Mouse (Mus musculus) hindbrain, embryonic 10.5 days (tissue): ENCODE results near the gene Slc46a1. TPM values are rescaled to one million over a fixed set of nuclear protein-coding genes. Genes with fewer than 3 reads are reported as not detected.

Source experiments
- DNase-seq: peaks from one replicate; pipeline ENCODE4 v3.0.0-alpha.2; 2017; ENCODE audit warnings: low spot score
- H3K27ac ChIP-seq: fragments of 300-500 bp; sonication (generic); 2 replicates; pipeline ENCODE4 v1.5.1; 2016; ENCODE audit warnings: mild to moderate bottlenecking, moderate library complexity
- H3K27me3 ChIP-seq: fragments of 300-500 bp; sonication (generic); 2 replicates; pipeline ENCODE4 v1.6.1; 2016; ENCODE audit warnings: mild to moderate bottlenecking; ENCODE audit not compliant: poor library complexity, insufficient read depth, severe bottlenecking
- H3K36me3 ChIP-seq: fragments of 300-500 bp; sonication (generic); 2 replicates; pipeline ENCODE4 v1.6.1; 2016; ENCODE audit warnings: mild to moderate bottlenecking, moderate library complexity
- H3K4me1 ChIP-seq: fragments of 300-500 bp; sonication (generic); replicated peaks from 2 replicates; pipeline ENCODE4 v1.6.1; 2016; ENCODE audit warnings: mild to moderate bottlenecking
- H3K4me3 ChIP-seq: fragments of 300-500 bp; sonication (generic); 2 replicates; pipeline ENCODE4 v1.5.1; 2016; ENCODE audit warnings: mild to moderate bottlenecking, moderate library complexity
- H3K9me3 ChIP-seq: fragments of 300-500 bp; sonication (generic); 2 replicates; pipeline ENCODE4 v1.6.1; 2016; ENCODE audit warnings: mild to moderate bottlenecking, moderate library complexity
- WGBS: fragments of 180-500 bp; shearing (Covaris S2); methylation state at CpG from one replicate; pipeline ENCODE4 v1.1.7; 2016; 5-methylcytosine and 5-hydroxymethylcytosine counted together
- polyA plus RNA-seq: library from polyadenylated mRNA; unstranded; fragments of >200 nt; fragmentation: Nextera tagmentation; extraction: Ambion mirVana; gene quantifications from 2 replicates; pipeline ENCODE4 v1.2.1, GENCODE M21; 2016

Slc46a1 gene
- polyA plus RNA-seq, 1 experiment from 2014 or later, result 20.2 TPM

DNA sequence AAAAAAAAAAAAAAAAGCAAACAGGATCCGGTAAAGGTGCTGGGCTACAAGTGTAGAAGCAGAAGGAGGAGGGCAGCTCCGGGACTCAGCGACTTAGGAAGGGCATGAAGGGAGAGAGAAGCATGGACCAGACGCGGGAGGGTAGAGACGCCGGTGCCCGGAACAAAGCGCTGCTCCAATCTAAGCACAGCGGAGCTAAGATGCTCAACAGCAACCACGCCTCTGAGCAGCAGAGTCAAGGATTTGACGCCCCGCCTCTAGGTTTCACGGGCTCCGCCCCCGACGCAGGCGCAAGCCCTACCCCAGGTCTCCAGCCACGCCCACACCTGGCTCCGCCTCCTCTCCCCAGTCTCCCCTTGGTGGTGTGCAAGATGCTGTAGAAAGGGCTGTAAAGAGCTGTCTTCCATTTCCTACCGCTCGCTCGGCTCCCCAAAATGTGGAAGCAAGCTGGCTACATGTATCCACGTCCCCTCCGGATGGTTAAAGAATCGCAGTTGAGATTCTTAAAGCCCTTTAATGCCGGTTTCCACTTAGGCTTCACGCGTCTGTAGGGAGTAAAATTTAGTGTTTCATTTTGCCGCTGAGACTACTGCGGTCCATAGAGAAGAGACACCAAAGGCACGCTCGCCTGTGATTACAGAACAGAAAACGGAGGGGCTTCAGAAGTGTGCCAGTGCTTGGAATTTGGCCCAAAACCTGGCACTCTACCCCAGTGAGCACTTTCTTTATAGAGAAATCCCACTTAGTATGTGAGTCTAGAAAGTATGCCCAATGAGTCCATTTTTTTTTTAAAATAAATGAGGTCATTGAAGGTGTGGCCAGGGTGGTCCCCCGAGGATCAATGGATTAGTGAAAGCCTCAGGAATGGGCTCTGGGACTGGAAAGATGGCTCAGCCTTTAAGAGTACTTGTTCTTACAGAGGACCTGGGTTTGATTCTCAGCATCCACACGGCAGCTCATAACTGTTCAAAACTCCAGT is 32.3 kb downstream of the Slc46a1 start, which contains the start of gene Sarm1:
Sarm1 (minus strand) TSS at position 211 of the 979 bp plus-strand sequence.
- peaks cover 68% of the 10 kb centered on the region for H3K27me3 ChIP-seq

DNA sequence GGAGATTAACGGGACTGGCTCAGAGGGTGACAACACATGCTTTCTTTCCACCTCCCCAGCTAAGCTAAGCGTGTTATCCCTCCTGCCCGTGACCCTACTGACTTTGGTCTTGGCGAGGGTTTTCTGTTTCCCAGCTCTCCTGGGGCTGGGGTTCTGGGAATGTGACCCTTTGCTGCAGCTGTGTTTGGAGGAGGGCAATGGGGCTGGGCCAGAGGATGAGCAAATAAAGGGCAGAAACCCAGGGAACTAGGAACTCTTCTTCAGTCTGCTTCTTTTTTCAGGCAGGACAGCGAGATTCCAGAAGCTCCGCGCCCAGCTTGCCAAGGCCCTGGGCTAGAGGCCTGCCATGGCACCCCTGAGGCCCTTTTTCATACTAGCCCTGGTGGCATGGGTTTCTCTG is 33.5 kb downstream of the Slc46a1 start, which contains the start of gene Vtn:
Vtn (plus strand) TSS at position 88 of the 400 bp plus-strand sequence.
- Histone ChIP-seq H3K4me3 (peak within 1 kb of the TSS; percentile 64), H3K4me1 (peaks cover 46% of the 10 kb centered on the region), H3K27me3 (peaks cover 60% of the 10 kb centered on the region), H3K36me3 (no peaks in the 10 kb centered on the region), H3K27ac (peak within 1 kb of the TSS; percentile 76), H3K9me3 (no peaks in the 10 kb centered on the region)
- peak; percentile 28 for DNase-seq
- 43% methylated on average over 7 of the region's 7 CpGs for WGBS

More for the DNA sequence above, 32.3 kb downstream of the Slc46a1 start, which contains the start of gene Sarm1:
- Histone ChIP-seq H3K36me3 (no peaks in the 10 kb centered on the region), H3K4me3 (peak within 1 kb of the TSS; percentile 64), H3K9me3 (no peaks in the 10 kb centered on the region), H3K27ac (peak within 1 kb of the TSS; percentile 76), H3K4me1 (peaks cover 46% of the 10 kb centered on the region)
- WGBS, result 3% methylated on average over 36 of the region's 36 CpGs
- DNase-seq, result peak; percentile 96

DNA sequence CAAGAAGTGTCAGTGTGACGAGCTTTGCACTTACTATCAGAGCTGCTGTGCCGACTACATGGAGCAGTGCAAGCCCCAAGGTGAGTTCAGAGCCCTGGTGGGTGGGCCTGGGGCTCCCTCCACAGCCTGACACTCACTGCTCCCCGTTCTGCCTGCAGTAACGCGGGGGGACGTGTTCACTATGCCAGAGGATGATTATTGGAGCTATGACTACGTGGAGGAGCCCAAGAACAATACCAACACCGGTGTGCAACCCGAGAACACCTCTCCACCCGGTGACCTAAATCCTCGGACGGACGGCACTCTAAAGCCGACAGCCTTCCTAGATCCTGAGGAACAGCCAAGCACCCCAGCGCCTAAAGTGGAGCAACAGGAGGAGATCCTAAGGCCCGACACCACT is 34.0 kb downstream of the Slc46a1 start:
- peak overlapping the region; percentile 66 for H3K27ac ChIP-seq
- WGBS, result 49% methylated on average over 16 of the region's 16 CpGs
- H3K9me3 ChIP-seq, result no peaks in the 10 kb centered on the region
- peaks cover 46% of the 10 kb centered on the region for H3K4me1 ChIP-seq
- no peaks in the 10 kb centered on the region for H3K36me3 ChIP-seq
- H3K4me3 ChIP-seq, result peak overlapping the region; percentile 24
- peaks cover 55% of the 10 kb centered on the region for H3K27me3 ChIP-seq
- no peak for DNase-seq

DNA sequence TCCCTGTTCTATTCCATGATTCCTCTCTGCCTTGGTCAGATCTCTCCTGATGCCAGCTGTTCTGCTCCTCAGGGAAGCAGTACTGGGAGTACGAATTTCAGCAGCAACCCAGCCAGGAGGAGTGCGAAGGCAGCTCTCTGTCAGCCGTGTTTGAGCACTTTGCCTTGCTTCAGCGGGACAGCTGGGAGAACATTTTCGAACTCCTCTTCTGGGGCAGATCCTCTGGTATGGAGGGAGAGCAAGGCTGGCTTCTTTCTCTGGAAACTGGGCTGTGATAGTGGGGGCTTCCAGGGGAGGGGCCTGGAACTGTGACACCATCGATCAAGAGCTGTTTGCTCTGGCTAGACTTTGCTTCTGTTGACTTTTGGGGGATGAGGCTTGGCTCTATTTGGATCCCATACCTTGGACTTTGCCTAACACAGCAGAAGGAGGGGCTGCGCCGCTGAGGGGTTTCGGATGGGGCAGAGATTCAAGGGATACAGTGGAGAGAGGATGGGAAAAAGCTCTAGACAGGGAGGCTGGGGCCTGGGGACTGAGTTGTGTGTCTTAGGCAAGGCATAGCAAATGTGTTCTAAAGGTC is 35.2 kb downstream of the Slc46a1 start:
- Histone ChIP-seq H3K4me1 (peaks cover 44% of the 10 kb centered on the region), H3K27me3 (peaks cover 43% of the 10 kb centered on the region), H3K4me3 (peak overlapping the region; percentile 24), H3K9me3 (no peaks in the 10 kb centered on the region), H3K27ac (peak overlapping the region; percentile 66), H3K36me3 (peaks cover 5% of the 10 kb centered on the region)
- no peak for DNase-seq
- WGBS, result 80% methylated on average over 9 of the region's 9 CpGs

DNA sequence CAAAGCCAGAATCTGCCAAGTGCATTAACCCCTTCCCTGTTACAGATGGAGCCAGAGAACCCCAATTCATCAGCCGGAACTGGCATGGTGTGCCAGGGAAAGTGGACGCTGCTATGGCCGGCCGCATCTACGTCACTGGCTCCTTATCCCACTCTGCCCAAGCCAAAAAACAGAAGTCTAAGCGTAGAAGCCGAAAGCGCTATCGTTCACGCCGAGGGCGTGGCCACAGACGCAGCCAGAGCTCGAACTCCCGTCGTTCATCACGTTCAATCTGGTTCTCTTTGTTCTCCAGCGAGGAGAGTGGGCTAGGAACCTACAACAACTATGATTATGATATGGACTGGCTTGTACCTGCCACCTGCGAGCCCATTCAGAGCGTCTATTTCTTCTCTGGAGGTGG is 36.0 kb downstream of the Slc46a1 start:
- Histone ChIP-seq H3K27me3 (peaks cover 35% of the 10 kb centered on the region), H3K4me3 (no peak overlapping the region), H3K4me1 (peaks cover 36% of the 10 kb centered on the region), H3K36me3 (peaks cover 13% of the 10 kb centered on the region), H3K27ac (no peak overlapping the region), H3K9me3 (no peaks in the 10 kb centered on the region)
- WGBS, result 86% methylated on average over 20 of the region's 20 CpGs
- DNase-seq, result no peak

DNA sequence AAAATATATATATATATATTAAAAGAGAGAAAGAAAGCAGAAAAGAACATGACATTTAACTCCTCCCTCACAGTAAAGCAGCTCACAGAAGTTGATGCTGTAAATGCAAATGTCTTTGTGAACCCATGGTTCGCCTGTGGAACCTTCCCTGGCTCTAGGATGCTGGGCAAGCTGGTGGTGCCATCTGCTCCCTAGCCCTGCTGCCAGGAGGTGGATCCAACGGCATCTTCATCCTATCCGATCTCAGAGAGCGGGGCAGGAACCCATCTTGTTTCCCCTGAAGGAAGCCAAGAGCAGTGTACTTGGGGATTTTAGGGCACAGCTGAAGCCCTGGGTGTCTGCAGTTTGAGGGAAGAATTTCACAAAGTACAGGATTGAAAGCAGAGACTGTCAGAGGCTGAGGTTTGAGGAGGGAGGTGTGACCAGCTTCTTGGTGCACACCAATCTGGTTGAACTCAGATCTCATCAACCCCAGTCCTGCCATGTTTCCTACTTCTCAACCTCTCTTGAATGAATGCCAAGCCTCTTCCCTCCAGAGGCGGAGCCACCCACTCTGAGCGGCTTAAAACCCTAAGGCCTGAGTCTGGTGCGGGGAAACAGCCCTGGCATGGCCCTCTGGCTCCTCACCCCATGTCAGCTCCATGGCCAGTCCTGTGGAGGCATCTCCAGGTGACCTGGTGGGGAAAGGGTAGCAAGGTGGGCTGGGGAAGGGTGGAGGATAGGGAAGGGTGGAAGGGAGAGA is 37.6 kb downstream of the Slc46a1 start, which contains the start of gene Sebox:
Sebox (plus strand) TSS at position 539 of the 742 bp plus-strand sequence.
- 66% methylated on average over 7 of the region's 7 CpGs for WGBS
- Histone ChIP-seq H3K27ac (no peak within 1 kb of the TSS), H3K4me3 (no peak within 1 kb of the TSS), H3K4me1 (peaks cover 21% of the 10 kb centered on the region), H3K36me3 (peaks cover 29% of the 10 kb centered on the region), H3K27me3 (peaks cover 30% of the 10 kb centered on the region), H3K9me3 (no peaks in the 10 kb centered on the region)
- no peak for DNase-seq

DNA sequence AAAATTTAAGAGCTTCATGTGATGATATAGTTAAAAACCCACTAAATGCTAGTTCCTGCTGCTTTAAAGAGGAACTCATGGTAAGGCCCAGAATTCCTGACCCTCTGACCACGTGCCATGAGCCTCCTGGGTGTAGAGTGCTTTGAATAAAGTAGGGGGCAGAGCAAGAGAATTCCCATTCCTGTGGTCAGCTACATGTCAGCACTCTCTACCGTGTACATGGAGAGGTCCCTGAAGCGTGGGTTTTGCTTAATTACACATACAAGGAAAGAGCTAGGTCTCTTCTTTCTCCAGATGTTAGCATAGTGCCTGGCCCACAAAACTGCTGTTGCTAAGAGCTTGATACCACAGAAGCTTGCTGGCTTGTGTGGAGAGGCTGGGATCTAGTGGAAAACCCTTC is 39.9 kb downstream of the Slc46a1 start:
- Histone ChIP-seq H3K9me3 (no peaks in the 10 kb centered on the region), H3K36me3 (peaks cover 49% of the 10 kb centered on the region), H3K27ac (no peak overlapping the region), H3K27me3 (peaks cover 10% of the 10 kb centered on the region; the same call in 1 of the 2 replicates), H3K4me1 (no peaks in the 10 kb centered on the region; the same call in 1 of the 2 replicates), H3K4me3 (no peak overlapping the region)
- 82% methylated on average over 3 of the region's 3 CpGs for WGBS
- DNase-seq, result no peak

DNA sequence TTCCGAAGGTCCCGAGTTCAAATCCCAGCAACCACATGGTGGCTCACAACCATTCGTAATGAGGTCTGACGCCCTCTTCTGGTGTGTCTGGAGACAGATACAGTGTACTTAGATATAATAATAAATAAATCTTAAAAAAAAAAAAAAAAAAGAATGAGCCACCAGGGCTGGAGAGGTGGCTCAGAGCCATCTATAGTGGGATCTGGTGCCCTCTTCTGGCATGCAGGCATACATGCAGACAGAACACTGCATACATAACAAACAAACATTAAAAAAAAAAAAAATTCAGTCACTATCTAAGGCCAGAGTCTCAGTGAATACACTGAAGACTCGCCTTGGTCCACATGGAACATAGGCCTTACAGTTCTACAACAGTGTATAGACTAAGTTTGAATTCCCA is 43.7 kb downstream of the Slc46a1 start:
- Histone ChIP-seq H3K36me3 (peaks cover 54% of the 10 kb centered on the region), H3K27ac (no peak overlapping the region), H3K4me1 (peaks cover 26% of the 10 kb centered on the region), H3K9me3 (no peaks in the 10 kb centered on the region), H3K27me3 (no peaks in the 10 kb centered on the region), H3K4me3 (no peak overlapping the region)
- DNase-seq, result no peak
- 77% methylated on average over 5 of the region's 5 CpGs for WGBS

DNA sequence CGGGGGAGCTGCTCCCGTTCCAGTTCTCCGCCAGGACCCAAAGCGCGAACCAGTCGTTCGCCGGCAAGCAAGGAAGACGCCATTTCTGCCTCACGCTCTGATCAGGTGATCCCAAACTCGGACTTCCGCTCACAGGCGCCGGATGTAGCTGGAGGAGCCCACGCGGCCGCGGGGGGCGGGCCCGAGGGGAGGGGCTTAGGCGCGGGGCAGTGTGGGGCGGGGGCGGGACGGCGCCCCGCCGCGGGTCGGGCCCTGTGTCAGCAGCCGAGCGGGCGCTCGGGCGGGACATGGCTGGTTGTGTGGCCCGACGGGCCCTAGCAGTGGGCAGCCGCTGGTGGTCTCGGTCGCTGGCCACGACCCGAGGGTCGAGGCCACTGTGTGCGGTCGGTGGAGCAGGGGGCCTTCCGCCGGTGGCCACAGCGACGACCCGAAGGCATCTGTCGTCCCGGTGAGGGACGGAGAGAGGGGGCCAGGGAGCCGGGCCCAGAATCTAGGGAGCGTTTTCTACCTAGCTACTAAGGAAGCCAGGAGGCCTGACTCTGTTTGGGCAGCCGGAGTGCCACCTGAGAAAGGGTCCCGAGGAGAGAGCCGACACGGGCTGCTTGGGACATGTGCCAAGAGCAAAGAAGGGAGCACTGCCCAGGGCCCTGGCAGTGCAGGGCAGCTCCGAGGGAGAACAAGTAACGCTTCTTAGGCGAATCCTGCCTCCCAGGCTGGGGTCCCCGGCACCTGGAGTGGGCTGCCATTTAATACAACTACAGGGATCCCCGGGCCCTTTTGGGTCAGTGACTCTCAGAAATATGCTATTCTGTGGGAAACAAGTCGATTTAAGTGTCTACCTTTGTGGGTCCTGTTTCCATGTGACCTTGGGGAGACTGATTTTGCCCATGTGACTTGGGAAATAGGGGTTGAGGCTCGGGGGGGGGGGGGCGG is 46.8 kb downstream of the Slc46a1 start, which contains the start of the genes Tmem199 and Poldip2:
Tmem199 (minus strand) TSS at position 148 of the 933 bp plus-strand sequence.
Poldip2 (plus strand) TSS at position 169 of the 933 bp plus-strand sequence.
- peaks cover 61% of the 10 kb centered on the region for H3K36me3 ChIP-seq
- WGBS, result under 1% methylated on average over 67 of the region's 67 CpGs

DNA sequence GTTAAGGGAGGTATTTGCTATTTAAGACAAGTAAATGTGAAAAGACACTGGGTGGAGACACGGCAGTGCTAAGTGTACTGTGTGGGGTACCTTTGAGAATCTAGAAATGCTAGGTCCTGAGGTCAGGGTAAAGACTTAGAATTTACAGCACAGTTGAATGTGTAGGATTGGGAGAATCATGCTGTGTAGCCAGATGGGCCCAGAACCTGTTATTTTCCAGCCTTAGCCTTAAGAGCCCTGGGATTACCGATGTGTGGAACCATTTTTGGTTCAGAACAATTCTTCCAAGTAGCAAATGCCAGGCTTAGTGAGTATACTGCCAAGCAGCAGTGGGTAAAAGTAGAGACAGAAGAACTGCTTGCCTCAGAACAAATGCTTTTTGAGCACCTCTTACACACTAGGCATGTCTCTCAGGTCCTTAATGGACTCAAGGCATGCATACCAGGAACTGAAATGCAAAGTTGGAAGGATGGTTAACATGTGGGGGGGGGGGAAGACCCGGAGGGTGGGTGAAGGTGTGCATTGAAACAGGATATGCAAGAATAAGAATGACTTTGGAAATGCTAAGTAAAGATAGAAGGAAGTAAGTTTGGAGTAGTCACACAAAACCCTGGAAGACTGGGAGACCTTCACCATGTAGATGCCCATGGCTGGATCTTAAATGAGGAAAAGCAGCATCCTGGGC is 47.8 kb downstream of the Slc46a1 start:
- WGBS, result 83% methylated on average over 3 of the region's 3 CpGs
- peak overlapping the region; percentile 97 for H3K27ac ChIP-seq

More for the DNA sequence above, 46.8 kb downstream of the Slc46a1 start, which contains the start of the genes Tmem199 and Poldip2:
- Histone ChIP-seq H3K27me3 (no peaks in the 10 kb centered on the region), H3K9me3 (no peaks in the 10 kb centered on the region), H3K27ac (peak within 1 kb of the TSS; percentile 97), H3K4me1 (peaks cover 26% of the 10 kb centered on the region), H3K4me3 (peak within 1 kb of the TSS; percentile 88)
- peak; percentile 96 for DNase-seq

More for the DNA sequence above, 47.8 kb downstream of the Slc46a1 start:
- Histone ChIP-seq H3K4me3 (peak overlapping the region; percentile 88), H3K4me1 (peaks cover 26% of the 10 kb centered on the region), H3K27me3 (no peaks in the 10 kb centered on the region), H3K36me3 (peaks cover 61% of the 10 kb centered on the region), H3K9me3 (no peaks in the 10 kb centered on the region)
- no peak for DNase-seq
